Mouse (Mus musculus) kidney, embryonic 14.5 days (tissue): ENCODE results near the gene Itgam. TPM values are rescaled to one million over a fixed set of nuclear protein-coding genes. Genes with fewer than 3 reads are reported as not detected.

Source experiments
- ATAC-seq: fragments of 200-750 bp; cut with Nextera tagmentation; 2 replicates; pipeline ENCODE4 v1.8.0; 2017; ENCODE audit warnings: moderate number of reproducible peaks, mild to moderate bottlenecking, moderate TSS enrichment, moderate library complexity; ENCODE audit not compliant: low FRiP score, low TSS enrichment
- H3K27ac ChIP-seq: fragments of 300-500 bp; sonication (generic); 2 replicates; pipeline ENCODE4 v1.5.1; 2014; ENCODE audit warnings: low read depth, mild to moderate bottlenecking, low read length, moderate library complexity, mixed read lengths
- H3K27me3 ChIP-seq: fragments of 300-500 bp; sonication (generic); 2 replicates; pipeline ENCODE4 v1.6.1; 2014; ENCODE audit warnings: mild to moderate bottlenecking, low read length; ENCODE audit not compliant: control insufficient read depth, insufficient read depth
- H3K36me3 ChIP-seq: fragments of 300-500 bp; sonication (generic); 2 replicates; pipeline ENCODE4 v1.6.1; 2014; ENCODE audit warnings: low read length, mixed read lengths; ENCODE audit not compliant: control insufficient read depth, insufficient read depth
- H3K4me1 ChIP-seq: fragments of 300-500 bp; sonication (generic); 2 replicates; pipeline ENCODE4 v1.6.1; 2014; ENCODE audit warnings: low read length, mixed read lengths; ENCODE audit not compliant: control insufficient read depth, insufficient read depth
- H3K4me2 ChIP-seq: fragments of 300-500 bp; sonication (generic); replicated peaks from 2 replicates; pipeline ENCODE4 v1.6.1; 2014; ENCODE audit warnings: low read depth, mild to moderate bottlenecking, low read length
- H3K4me3 ChIP-seq: fragments of 300-500 bp; sonication (generic); 2 replicates; pipeline ENCODE4 v1.5.1; 2014; ENCODE audit warnings: mild to moderate bottlenecking, low read length
- H3K9ac ChIP-seq: fragments of 300-500 bp; sonication (generic); 2 replicates; pipeline ENCODE4 v1.6.1; 2014; ENCODE audit warnings: low read depth, mild to moderate bottlenecking, low read length, moderate library complexity
- H3K9me3 ChIP-seq: fragments of 300-500 bp; sonication (generic); 2 replicates; pipeline ENCODE4 v1.6.1; 2016; ENCODE audit warnings: low read length; ENCODE audit not compliant: control insufficient read depth
- WGBS: fragments of 180-500 bp; shearing (Covaris S2); extraction: QIAGEN DNeasy Blood & Tissue Kit; methylation state at CpG from one replicate; pipeline ENCODE4 v1.1.7; 2014; 5-methylcytosine and 5-hydroxymethylcytosine counted together
- polyA plus RNA-seq: library from polyadenylated mRNA; unstranded; fragments of >200 nt; fragmentation: Nextera tagmentation; extraction: Ambion mirVana; gene quantifications from 2 replicates; pipeline ENCODE4 v1.2.1, GENCODE M21; 2014

Itgam gene
- polyA plus RNA-seq, 1 experiment from 2014 or later: 0.54 TPM

GRCm38 (mm10) chr7:128049254-128049653 lies 13.2 kb upstream of the Itgam start:
- Histone ChIP-seq H3K9ac (no peak overlapping the region), H3K9me3 (no peaks in the 10 kb centered on the region), H3K27me3 (no peaks in the 10 kb centered on the region), H3K4me2 (no peak overlapping the region), H3K4me3 (no peak overlapping the region), H3K27ac (no peak overlapping the region), H3K36me3 (no peaks in the 10 kb centered on the region), H3K4me1 (0 out of 2 replicates have a peak, but pooled peaks cover 4% of the 10 kb centered on the region)
- no peak for ATAC-seq
- 96% methylated on average over 2 of the region's 2 CpGs for WGBS

- Histone ChIP-seq H3K27me3 (no peaks in the 10 kb centered on the region), H3K9ac (no peak overlapping the region), H3K4me1 (0 out of 2 replicates have a peak, but pooled peaks cover 4% of the 10 kb centered on the region), H3K36me3 (no peaks in the 10 kb centered on the region), H3K4me3 (no peak overlapping the region), H3K27ac (no peak overlapping the region), H3K4me2 (no peak overlapping the region), H3K9me3 (no peaks in the 10 kb centered on the region)
- 56% methylated on average over 4 of the region's 4 CpGs for WGBS
- peak; percentile 64 for ATAC-seq
These were observed 11.7 kb upstream of the Itgam start for GRCm38 (mm10) chr7:128050739-128051138.

DNA sequence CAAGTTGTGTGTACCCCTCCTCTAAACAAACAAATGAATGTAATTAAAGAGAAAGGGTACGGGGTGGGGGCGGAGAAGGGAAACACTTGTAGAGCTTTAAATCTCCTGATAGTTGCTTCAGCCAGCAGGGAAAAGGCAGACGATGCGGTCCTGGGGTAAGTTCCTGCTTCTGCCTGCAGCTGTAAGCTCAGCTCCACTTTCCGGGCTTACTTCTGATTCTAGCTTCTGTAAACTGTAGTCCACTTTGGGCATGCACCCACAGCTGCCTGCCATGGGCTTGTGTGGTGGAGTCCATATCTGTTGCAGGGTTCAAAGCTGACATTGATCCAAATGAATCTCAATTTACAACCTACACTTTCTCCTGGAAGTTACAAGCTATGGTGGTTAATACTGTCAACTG lies 9.4 kb upstream of the Itgam start:
- no peaks in the 10 kb centered on the region for H3K36me3 ChIP-seq
- WGBS: 46% methylated on average over 5 of the region's 5 CpGs
- H3K27ac ChIP-seq: no peak overlapping the region
- no peak for ATAC-seq
- no peak overlapping the region for H3K4me2 ChIP-seq
- no peaks in the 10 kb centered on the region for H3K9me3 ChIP-seq
- H3K27me3 ChIP-seq: no peaks in the 10 kb centered on the region
- H3K9ac ChIP-seq: no peak overlapping the region
- 0 out of 2 replicates have a peak, but pooled peaks cover 4% of the 10 kb centered on the region for H3K4me1 ChIP-seq
- H3K4me3 ChIP-seq: no peak overlapping the region

GRCm38 (mm10) chr7:128056917-128057444 lies 5.5 kb upstream of the Itgam start:
- WGBS: 71% methylated on average over 3 of the region's 3 CpGs
- Histone ChIP-seq H3K27me3 (no peaks in the 10 kb centered on the region), H3K36me3 (no peaks in the 10 kb centered on the region), H3K27ac (no peak overlapping the region), H3K4me1 (no peaks in the 10 kb centered on the region), H3K9me3 (no peaks in the 10 kb centered on the region), H3K4me3 (no peak overlapping the region), H3K9ac (no peak overlapping the region), H3K4me2 (no peak overlapping the region)
- no peak for ATAC-seq

- Histone ChIP-seq H3K9me3 (no peaks in the 10 kb centered on the region), H3K36me3 (no peaks in the 10 kb centered on the region), H3K4me3 (no peak overlapping the region), H3K4me2 (no peak overlapping the region), H3K4me1 (no peaks in the 10 kb centered on the region), H3K27ac (no peak overlapping the region), H3K27me3 (no peaks in the 10 kb centered on the region), H3K9ac (no peak overlapping the region)
- WGBS: 71% methylated on average over 8 of the region's 8 CpGs
- no peak for ATAC-seq
These were observed 4.6 kb upstream of the Itgam start for GRCm38 (mm10) chr7:128057860-128058259.

GRCm38 (mm10) chr7:128058576-128058975 lies 3.9 kb upstream of the Itgam start:
- no peak overlapping the region for H3K27ac ChIP-seq

GRCm38 (mm10) chr7:128059091-128059490 lies 3.3 kb upstream of the Itgam start:
- Histone ChIP-seq H3K9me3 (no peaks in the 10 kb centered on the region), H3K4me3 (no peak overlapping the region), H3K4me1 (no peaks in the 10 kb centered on the region), H3K27me3 (no peaks in the 10 kb centered on the region), H3K4me2 (no peak overlapping the region), H3K36me3 (no peaks in the 10 kb centered on the region), H3K9ac (no peak overlapping the region), H3K27ac (no peak overlapping the region)
- 82% methylated on average over 4 of the region's 4 CpGs for WGBS
- ATAC-seq: no peak

More at GRCm38 (mm10) chr7:128058576-128058975, 3.9 kb upstream of the Itgam start:
- no peaks in the 10 kb centered on the region for H3K36me3 ChIP-seq
- H3K9ac ChIP-seq: no peak overlapping the region
- H3K4me2 ChIP-seq: no peak overlapping the region
- H3K4me1 ChIP-seq: no peaks in the 10 kb centered on the region
- H3K27me3 ChIP-seq: no peaks in the 10 kb centered on the region
- H3K9me3 ChIP-seq: no peaks in the 10 kb centered on the region
- 74% methylated on average over 7 of the region's 7 CpGs for WGBS
- H3K4me3 ChIP-seq: no peak overlapping the region
- no peak for ATAC-seq

DNA sequence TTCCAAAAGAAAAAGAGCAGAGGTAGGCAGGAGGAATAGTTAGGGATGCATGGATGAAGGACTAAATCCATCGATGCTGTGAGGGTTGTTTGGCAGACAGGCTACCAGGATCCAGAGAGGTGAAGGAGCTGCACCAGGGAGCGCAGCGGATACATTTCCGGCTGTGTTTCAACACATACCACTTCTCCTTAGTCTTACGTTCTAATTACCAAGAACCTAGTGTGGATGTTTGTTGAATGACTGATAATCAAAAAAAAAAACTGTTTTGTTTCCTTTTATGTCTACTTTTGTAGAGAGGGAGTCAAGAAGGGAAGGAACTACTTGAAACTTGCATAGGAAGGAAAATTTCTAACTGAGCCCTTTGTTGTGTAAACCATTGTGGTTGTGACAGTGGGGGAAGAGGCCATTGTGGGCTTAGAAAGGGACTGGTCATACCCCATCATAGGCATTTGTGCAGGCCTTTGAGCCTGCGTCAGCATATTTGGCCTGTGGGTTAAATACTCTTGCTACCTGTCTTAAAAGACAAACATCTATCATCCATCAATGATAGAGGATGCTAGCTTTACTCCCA lies 856 bp downstream of the Itgam start:
- Histone ChIP-seq H3K4me1 (no peaks in the 10 kb centered on the region), H3K27ac (no peak overlapping the region), H3K9me3 (no peaks in the 10 kb centered on the region), H3K36me3 (no peaks in the 10 kb centered on the region), H3K27me3 (no peaks in the 10 kb centered on the region), H3K4me2 (no peak overlapping the region), H3K9ac (no peak overlapping the region), H3K4me3 (no peak overlapping the region)
- ATAC-seq: no peak
- 87% methylated on average over 6 of the region's 6 CpGs for whole genome bisulfite sequencing

- Histone ChIP-seq H3K27ac (no peak overlapping the region), H3K4me2 (no peak overlapping the region), H3K36me3 (no peaks in the 10 kb centered on the region), H3K4me3 (no peak overlapping the region), H3K9ac (no peak overlapping the region), H3K27me3 (no peaks in the 10 kb centered on the region), H3K4me1 (no peaks in the 10 kb centered on the region), H3K9me3 (no peaks in the 10 kb centered on the region)
- no peak for ATAC-seq
- 81% methylated on average over 5 of the region's 5 CpGs for WGBS
These were observed 3.1 kb downstream of the Itgam start for GRCm38 (mm10) chr7:128065547-128065946.
